Mouse (Mus musculus) forebrain, embryonic 12.5 days (tissue): ENCODE data around the gene Mrc2. TPM values are rescaled to one million over a fixed set of nuclear protein-coding genes. Genes with fewer than 3 reads are reported as not detected.

Source experiments
- ATAC-seq: fragments of 200-750 bp; cut with Nextera tagmentation; 2 replicates; pipeline ENCODE4 v1.8.0; 2017; ENCODE audit warnings: moderate TSS enrichment; ENCODE audit not compliant: low FRiP score
- H3K27ac ChIP-seq: fragments of 300-500 bp; sonication (generic); 2 replicates; pipeline ENCODE4 v1.5.1; 2016; ENCODE audit warnings: mild to moderate bottlenecking
- H3K27me3 ChIP-seq: fragments of 300-500 bp; sonication (generic); 2 replicates; pipeline ENCODE4 v1.6.1; 2016; ENCODE audit warnings: mild to moderate bottlenecking
- H3K36me3 ChIP-seq: fragments of 300-500 bp; sonication (generic); replicated peaks from 2 replicates; pipeline ENCODE4 v1.6.1; 2016; ENCODE audit warnings: mild to moderate bottlenecking
- H3K4me1 ChIP-seq: fragments of 300-500 bp; sonication (generic); 2 replicates; pipeline ENCODE4 v1.6.1; 2016
- H3K4me2 ChIP-seq: fragments of 300-500 bp; sonication (generic); 2 replicates; pipeline ENCODE4 v1.6.1; 2016; ENCODE audit warnings: mild to moderate bottlenecking, moderate library complexity
- H3K4me3 ChIP-seq: fragments of 300-500 bp; sonication (generic); replicated peaks from 2 replicates; pipeline ENCODE4 v1.5.1; 2016; ENCODE audit warnings: mild to moderate bottlenecking
- H3K9ac ChIP-seq: fragments of 300-500 bp; sonication (generic); 2 replicates; pipeline ENCODE4 v1.6.1; 2016; ENCODE audit warnings: mild to moderate bottlenecking
- H3K9me3 ChIP-seq: fragments of 300-500 bp; sonication (generic); 2 replicates; pipeline ENCODE4 v1.6.1; 2016
- WGBS: fragments of 180-500 bp; shearing (Covaris S2); methylation state at CpG from one replicate; pipeline ENCODE4 v1.1.7; 2016; 5-methylcytosine and 5-hydroxymethylcytosine counted together
- polyA plus RNA-seq: library from polyadenylated mRNA; unstranded; fragments of >200 nt; fragmentation: Nextera tagmentation; extraction: Ambion mirVana; gene quantifications from 2 replicates; pipeline ENCODE4 v1.2.1, GENCODE M21; 2016

Mrc2 gene
- polyA plus RNA-seq, 1 experiment from 2014 or later, result 14.9 TPM

GRCm38 (mm10) chr11:105312972-105313632, 20.7 kb downstream of the Mrc2 start:
- Histone ChIP-seq H3K27ac (peak overlapping the region; percentile 74), H3K9me3 (no peaks in the 10 kb centered on the region), H3K4me3 (no peak overlapping the region), H3K36me3 (no peaks in the 10 kb centered on the region; the same call in 1 of the 2 replicates), H3K4me2 (no peak overlapping the region), H3K9ac (no peak overlapping the region), H3K27me3 (no peaks in the 10 kb centered on the region), H3K4me1 (peaks cover 45% of the 10 kb centered on the region)
- peak; percentile 49; the same call in 1 of the 2 replicates for ATAC-seq
- 66% methylated on average over 10 of the region's 10 CpGs for WGBS

DNA sequence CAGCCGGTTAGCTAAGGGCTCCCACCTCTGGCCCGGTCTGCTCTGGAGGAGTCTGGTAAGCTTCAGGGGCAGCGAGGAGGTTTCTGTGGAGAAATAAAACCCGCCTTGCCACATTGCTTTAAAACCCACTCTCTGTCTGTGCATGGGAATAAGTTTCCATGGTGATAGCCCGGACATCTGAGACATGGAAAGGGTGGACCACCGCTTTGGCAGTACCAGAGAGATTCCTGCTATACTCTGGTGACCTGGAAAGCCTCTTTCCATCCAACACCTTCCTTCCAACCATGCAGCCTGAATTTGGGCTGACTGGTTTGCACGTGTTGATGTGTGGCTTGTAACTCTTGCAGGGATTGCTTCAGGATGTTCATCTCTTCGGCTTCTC, 21.2 kb downstream of the Mrc2 start:
- Histone ChIP-seq H3K4me3 (no peak overlapping the region), H3K36me3 (no peaks in the 10 kb centered on the region; the same call in 1 of the 2 replicates), H3K4me1 (peaks cover 45% of the 10 kb centered on the region), H3K27me3 (no peaks in the 10 kb centered on the region), H3K9ac (no peak overlapping the region), H3K27ac (peak overlapping the region; percentile 74), H3K4me2 (no peak overlapping the region), H3K9me3 (no peaks in the 10 kb centered on the region)
- 58% methylated on average over 8 of the region's 8 CpGs for WGBS
- no peak for ATAC-seq

GRCm38 (mm10) chr11:105315296-105315695, 22.9 kb downstream of the Mrc2 start:
- 77% methylated on average over 8 of the region's 8 CpGs for WGBS
- H3K4me3 ChIP-seq, result no peak overlapping the region
- H3K9ac ChIP-seq, result no peak overlapping the region
- no peaks in the 10 kb centered on the region for H3K27me3 ChIP-seq
- H3K27ac ChIP-seq, result no peak overlapping the region
- H3K9me3 ChIP-seq, result no peaks in the 10 kb centered on the region
- H3K4me1 ChIP-seq, result peaks cover 45% of the 10 kb centered on the region
- no peak overlapping the region for H3K4me2 ChIP-seq
- no peak for ATAC-seq
- no peaks in the 10 kb centered on the region for H3K36me3 ChIP-seq

- 0 out of 2 replicates have a peak, but pooled peaks cover 2% of the 10 kb centered on the region for H3K36me3 ChIP-seq
- H3K9me3 ChIP-seq, result no peaks in the 10 kb centered on the region
- 96% methylated on average over 4 of the region's 4 CpGs for WGBS
- no peak overlapping the region for H3K4me3 ChIP-seq
- no peak overlapping the region for H3K4me2 ChIP-seq
- H3K9ac ChIP-seq, result no peak overlapping the region
- H3K27me3 ChIP-seq, result no peaks in the 10 kb centered on the region
- no peak overlapping the region for H3K27ac ChIP-seq
- peaks cover 45% of the 10 kb centered on the region for H3K4me1 ChIP-seq
- ATAC-seq, result no peak
Observed at GRCm38 (mm10) chr11:105316121-105316520, 23.7 kb downstream of the Mrc2 start.

GRCm38 (mm10) chr11:105317769-105318168, 25.3 kb downstream of the Mrc2 start:
- 94% methylated on average over 6 of the region's 6 CpGs for WGBS
- Histone ChIP-seq H3K9ac (no peak overlapping the region), H3K4me1 (peaks cover 29% of the 10 kb centered on the region), H3K4me2 (no peak overlapping the region), H3K36me3 (0 out of 2 replicates have a peak, but pooled peaks cover 3% of the 10 kb centered on the region), H3K27me3 (no peaks in the 10 kb centered on the region), H3K27ac (no peak overlapping the region), H3K9me3 (no peaks in the 10 kb centered on the region), H3K4me3 (no peak overlapping the region)
- ATAC-seq, result no peak

GRCm38 (mm10) chr11:105321090-105321489, 28.6 kb downstream of the Mrc2 start:
- no peak for ATAC-seq
- no peak overlapping the region for H3K4me2 ChIP-seq
- no peak overlapping the region for H3K27ac ChIP-seq
- H3K4me1 ChIP-seq, result no peaks in the 10 kb centered on the region
- 0 out of 2 replicates have a peak, but pooled peaks cover 8% of the 10 kb centered on the region for H3K36me3 ChIP-seq
- no peaks in the 10 kb centered on the region for H3K9me3 ChIP-seq
- no peak overlapping the region for H3K9ac ChIP-seq
- H3K27me3 ChIP-seq, result no peaks in the 10 kb centered on the region
- no peak overlapping the region for H3K4me3 ChIP-seq
- WGBS, result 94% methylated on average over 2 of the region's 2 CpGs

- H3K4me2 ChIP-seq, result no peak overlapping the region
- no peaks in the 10 kb centered on the region for H3K4me1 ChIP-seq
- no peak for ATAC-seq
- no peak overlapping the region for H3K9ac ChIP-seq
- no peaks in the 10 kb centered on the region for H3K27me3 ChIP-seq
- no peak overlapping the region for H3K27ac ChIP-seq
- H3K36me3 ChIP-seq, result peaks cover 17% of the 10 kb centered on the region; the same call in 1 of the 2 replicates
- no peaks in the 10 kb centered on the region for H3K9me3 ChIP-seq
- no peak overlapping the region for H3K4me3 ChIP-seq
- WGBS, result 85% methylated on average over 5 of the region's 5 CpGs
Observed at GRCm38 (mm10) chr11:105323530-105323929, 31.1 kb downstream of the Mrc2 start.

DNA sequence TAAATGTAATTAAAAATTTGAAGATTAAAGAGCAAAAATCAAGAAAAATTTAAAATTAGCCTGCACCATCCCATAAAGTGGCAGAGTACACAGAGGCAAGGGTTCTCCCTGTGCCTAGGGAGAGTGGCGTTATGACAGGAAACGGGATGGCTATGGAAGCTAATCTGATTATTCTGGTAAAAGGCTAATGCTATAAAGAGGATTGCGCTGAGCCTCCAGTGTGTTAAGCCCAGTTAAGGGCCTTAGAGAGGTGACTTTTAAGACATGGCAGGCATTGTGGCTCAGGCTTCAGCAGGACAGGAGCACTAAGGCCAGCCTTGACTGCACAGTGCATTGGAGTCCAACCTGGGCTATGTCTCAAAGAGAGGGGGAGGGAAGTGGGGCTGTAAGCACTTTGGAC, 34.7 kb downstream of the Mrc2 start:
- no peak overlapping the region for H3K4me3 ChIP-seq
- WGBS, result 79% methylated on average over 3 of the region's 3 CpGs
- H3K4me2 ChIP-seq, result no peak overlapping the region

DNA sequence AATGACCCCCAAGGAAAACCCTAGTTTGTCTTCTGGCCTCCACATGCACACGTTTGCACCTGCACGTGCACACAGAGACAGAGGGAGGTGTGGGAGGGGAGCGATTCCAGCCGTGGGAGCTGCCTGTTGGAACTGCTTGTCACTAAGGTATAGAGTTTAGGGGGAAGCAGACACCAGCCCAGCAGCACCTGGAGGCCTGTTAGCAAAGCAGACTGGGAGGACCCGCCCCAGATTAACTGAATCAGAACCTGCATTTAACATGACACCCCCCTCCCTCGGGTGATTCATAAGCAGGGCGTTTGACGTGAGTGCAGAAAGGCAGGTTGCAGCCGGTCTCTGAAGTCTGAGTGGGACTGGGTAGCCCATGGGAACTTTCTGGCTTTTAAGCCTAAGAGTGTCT, 37.5 kb downstream of the Mrc2 start:
- 81% methylated on average over 9 of the region's 9 CpGs for WGBS
- no peak for ATAC-seq
- Histone ChIP-seq H3K4me2 (no peak overlapping the region), H3K9me3 (no peaks in the 10 kb centered on the region), H3K27me3 (no peaks in the 10 kb centered on the region), H3K4me3 (no peak overlapping the region), H3K9ac (no peak overlapping the region), H3K4me1 (0 out of 2 replicates have a peak, but pooled peaks cover 5% of the 10 kb centered on the region), H3K27ac (no peak overlapping the region), H3K36me3 (peaks cover 18% of the 10 kb centered on the region; the same call in 1 of the 2 replicates)

More for the DNA sequence above, 34.7 kb downstream of the Mrc2 start:
- Histone ChIP-seq H3K9me3 (no peaks in the 10 kb centered on the region), H3K27me3 (no peaks in the 10 kb centered on the region), H3K36me3 (peaks cover 18% of the 10 kb centered on the region; the same call in 1 of the 2 replicates), H3K4me1 (0 out of 2 replicates have a peak, but pooled peaks cover 5% of the 10 kb centered on the region), H3K9ac (no peak overlapping the region), H3K27ac (no peak overlapping the region)
- ATAC-seq, result no peak

GRCm38 (mm10) chr11:105331129-105331528, 38.7 kb downstream of the Mrc2 start:
- 93% methylated on average over 3 of the region's 3 CpGs for WGBS
- 0 out of 2 replicates have a peak, but pooled peaks cover 5% of the 10 kb centered on the region for H3K4me1 ChIP-seq
- no peak for ATAC-seq
- H3K4me2 ChIP-seq, result no peak overlapping the region
- peaks cover 14% of the 10 kb centered on the region; the same call in 1 of the 2 replicates for H3K36me3 ChIP-seq
- H3K27ac ChIP-seq, result no peak overlapping the region
- no peaks in the 10 kb centered on the region for H3K9me3 ChIP-seq
- H3K9ac ChIP-seq, result no peak overlapping the region
- H3K27me3 ChIP-seq, result no peaks in the 10 kb centered on the region
- H3K4me3 ChIP-seq, result no peak overlapping the region

GRCm38 (mm10) chr11:105331732-105332131, 39.3 kb downstream of the Mrc2 start:
- peaks cover 14% of the 10 kb centered on the region; the same call in 1 of the 2 replicates for H3K36me3 ChIP-seq
- ATAC-seq, result no peak
- 61% methylated on average over 10 of the region's 10 CpGs for WGBS

DNA sequence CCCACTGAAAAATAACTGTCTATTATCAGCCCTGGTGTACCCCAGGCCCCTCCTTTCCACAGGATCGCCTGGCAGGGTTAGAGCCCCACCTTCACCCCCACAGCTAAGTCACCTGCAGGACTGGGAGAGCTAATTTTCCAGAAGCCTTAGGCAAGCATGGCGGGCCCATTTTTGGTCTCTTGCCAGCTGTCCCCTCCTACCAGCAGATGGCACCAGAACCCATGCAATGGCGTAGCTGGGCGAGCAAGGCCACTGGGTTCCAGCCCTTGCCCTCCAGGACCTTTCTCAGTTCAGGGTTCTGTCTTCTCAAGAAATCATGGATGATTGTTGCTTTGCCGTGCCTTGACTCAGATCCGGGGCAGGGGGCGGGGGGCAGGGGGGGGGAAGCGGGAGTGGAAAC, 40.0 kb downstream of the Mrc2 start:
- H3K9me3 ChIP-seq, result no peaks in the 10 kb centered on the region
- 0 out of 2 replicates have a peak, but pooled peaks have one; percentile 28 for ATAC-seq
- 0 out of 2 replicates have a peak, but pooled peaks cover 5% of the 10 kb centered on the region for H3K4me1 ChIP-seq
- no peaks in the 10 kb centered on the region for H3K27me3 ChIP-seq
- H3K36me3 ChIP-seq, result peaks cover 15% of the 10 kb centered on the region; the same call in 1 of the 2 replicates
- H3K4me3 ChIP-seq, result no peak overlapping the region
- H3K27ac ChIP-seq, result no peak overlapping the region
- no peak overlapping the region for H3K9ac ChIP-seq
- WGBS, result 79% methylated on average over 8 of the region's 8 CpGs
- H3K4me2 ChIP-seq, result no peak overlapping the region

More at GRCm38 (mm10) chr11:105331732-105332131, 39.3 kb downstream of the Mrc2 start:
- 0 out of 2 replicates have a peak, but pooled peaks cover 5% of the 10 kb centered on the region for H3K4me1 ChIP-seq
- 0 out of 2 replicates have a peak overlapping the region, but pooled peaks have one; percentile 1 for H3K9ac ChIP-seq
- no peaks in the 10 kb centered on the region for H3K27me3 ChIP-seq
- H3K9me3 ChIP-seq, result no peaks in the 10 kb centered on the region
- H3K4me2 ChIP-seq, result no peak overlapping the region
- H3K27ac ChIP-seq, result no peak overlapping the region
- no peak overlapping the region for H3K4me3 ChIP-seq
